10 mouse cellular contexts compared by ENCODE assay signal in genomic region chr13:51279642-51280387, GRCm38 (mm10).
A peak's percentile ranks its signal among the peaks of the same experiment; 100 is the strongest.
DNase-seq lines count a peak whose midpoint lies in the region; ATAC-seq and TF ChIP-seq lines count a peak whose summit lies in the region.
"Had no signal": no experiment of that assay in that cellular context is flagged by ENCODE, and none has a peak within 500 bp of the region (broad histone marks: within the 10 kb centered on the region; RNA-seq: fewer than 3 reads in every experiment).

No protein-coding gene starts in this region.

- H3K27me3 ChIP-seq in midbrain, embryonic 11.5 days (ENCODE audit: control insufficient read depth, insufficient read depth, low read length): no peaks in the 10 kb centered on the region
- no peaks in the 10 kb centered on the region for H3K27me3 ChIP-seq in midbrain, postnatal 0 days (ENCODE audit: insufficient read depth, low read length)
- H3K27me3 ChIP-seq in heart, postnatal 0 days (ENCODE audit: control insufficient read depth, insufficient read depth, low read length): no peaks in the 10 kb centered on the region

- WGBS in midbrain, embryonic 11.5 days: 57% methylated on average over 8 of the region's 8 CpGs
- WGBS in midbrain, postnatal 0 days: 50% methylated on average over 8 of the region's 8 CpGs
- 13% methylated on average over 8 of the region's 8 CpGs for WGBS in heart, postnatal 0 days

- 0 out of 2 replicates have a peak, but pooled peaks cover 3% of the 10 kb centered on the region for H3K4me1 ChIP-seq in midbrain, embryonic 11.5 days (ENCODE audit: control insufficient read depth, insufficient read depth, low read length)
- H3K4me1 ChIP-seq in midbrain, postnatal 0 days (ENCODE audit: insufficient read depth, low read length): 0 out of 2 replicates have a peak, but pooled peaks cover 2% of the 10 kb centered on the region
- H3K4me1 ChIP-seq in heart, postnatal 0 days (ENCODE audit: control insufficient read depth, insufficient read depth): peaks cover 13% of the 10 kb centered on the region

- H3K9ac ChIP-seq in midbrain, embryonic 11.5 days (ENCODE audit: low read length): no peak overlapping the region
- H3K9ac ChIP-seq in midbrain, postnatal 0 days (replicated peaks; ENCODE audit: low read length, poor library complexity, severe bottlenecking): no peak overlapping the region
- H3K9ac ChIP-seq in heart, postnatal 0 days (replicated peaks; ENCODE audit: low read depth, low read length): no peak overlapping the region

- H3K27ac ChIP-seq in midbrain, embryonic 11.5 days (ENCODE audit: low read depth, low read length): no peak overlapping the region
- H3K27ac ChIP-seq in midbrain, postnatal 0 days (ENCODE audit: low read depth, low read length): no peak overlapping the region
- peak overlapping the region; percentile 9; the same call in 1 of the 2 replicates for H3K27ac ChIP-seq in heart, postnatal 0 days (ENCODE audit: low read depth)

- no peak for ATAC-seq in midbrain, embryonic 11.5 days (ENCODE audit: low FRiP score)
- ATAC-seq in midbrain, postnatal 0 days (ENCODE audit: low FRiP score): no peak
- peak; percentile 72 for ATAC-seq in heart, postnatal 0 days (ENCODE audit: insufficient read depth, low read depth)
- ATAC-seq in CD4-positive, CD25-positive, alpha-beta regulatory T cell, adult 4 months: no peak
- ATAC-seq: activated CD4-positive, CD25-positive, alpha-beta regulatory T cell, adult 4 months; inflammation-experienced regulatory T-cells, adult 6 months had no signal

- H3K9me3 ChIP-seq in midbrain, embryonic 11.5 days (ENCODE audit: control insufficient read depth, low read length): no peaks in the 10 kb centered on the region; the same call in 1 of the 2 replicates
- no peaks in the 10 kb centered on the region for H3K9me3 ChIP-seq in midbrain, postnatal 0 days (ENCODE audit: low read length)
- no peaks in the 10 kb centered on the region for H3K9me3 ChIP-seq in heart, postnatal 0 days (replicated peaks; ENCODE audit: control insufficient read depth, low read length)

- H3K4me3 ChIP-seq in midbrain, embryonic 11.5 days (ENCODE audit: low read depth, low read length): no peak overlapping the region
- H3K4me3 ChIP-seq in midbrain, postnatal 0 days (ENCODE audit: low read depth, low read length): no peak overlapping the region
- H3K4me3 ChIP-seq in heart, postnatal 0 days (ENCODE audit: low read depth, low read length): no peak overlapping the region

- no peak for TF ChIP-seq CTCF in midbrain, postnatal 0 days (IDR thresholded peaks at IDR 0.05)
- TF ChIP-seq CTCF in heart, postnatal 0 days (IDR thresholded peaks at IDR 0.05; ENCODE audit: low read depth): no peak

- TF ChIP-seq EP300 in heart, postnatal 0 days (IDR thresholded peaks at IDR 0.05; ENCODE audit: low read depth): no peak

- intact Hi-C loops in left cerebral cortex, postnatal 36 days (cut with DNase I): no loop called here

- H3K36me3 ChIP-seq in midbrain, embryonic 11.5 days (ENCODE audit: control insufficient read depth, insufficient read depth, low read length): no peaks in the 10 kb centered on the region
- no peaks in the 10 kb centered on the region for H3K36me3 ChIP-seq in midbrain, postnatal 0 days (ENCODE audit: insufficient read depth, low read length)
- no peaks in the 10 kb centered on the region for H3K36me3 ChIP-seq in heart, postnatal 0 days (replicated peaks; ENCODE audit: control insufficient read depth, insufficient read depth, low read length)

- peak; percentile 85 for DNase-seq in midbrain, embryonic 11.5 days (ENCODE audit: low spot score, missing footprints)
- no peak for DNase-seq in midbrain, postnatal 0 days (ENCODE audit: low spot score)
- DNase-seq in heart, postnatal 0 days (ENCODE audit: low spot score): no peak
- peak; percentile 67 to 68 for DNase-seq in kidney, postnatal 25 days
- no peak for DNase-seq in left cerebral cortex, postnatal 36 days (ENCODE audit: low spot score in 2 of 2)
- DNase-seq in cerebellum, postnatal 25 days: no peak
- DNase-seq: right cerebral cortex, adult 18-20 months had no signal

- no peak overlapping the region for H3K4me2 ChIP-seq in midbrain, embryonic 11.5 days
- H3K4me2 ChIP-seq in midbrain, postnatal 0 days (ENCODE audit: low read depth, low read length, poor library complexity, severe bottlenecking): no peak overlapping the region
- no peak overlapping the region for H3K4me2 ChIP-seq in heart, postnatal 0 days (ENCODE audit: low read depth, low read length)

Comparison
In these comparisons a context has a peak if more than half of its experiments do, and no peak if none do; other contexts are left out.
1. DNase-seq: peak in midbrain, embryonic 11.5 days (single experiment) and kidney, postnatal 25 days (2 of 2); none in midbrain, postnatal 0 days (single experiment), heart, postnatal 0 days (single experiment), left cerebral cortex, postnatal 36 days (0 of 2) and cerebellum, postnatal 25 days (0 of 2).